Comparison of ENCODE assay signal across 18 mouse cellular contexts in the genomic region with DNA sequence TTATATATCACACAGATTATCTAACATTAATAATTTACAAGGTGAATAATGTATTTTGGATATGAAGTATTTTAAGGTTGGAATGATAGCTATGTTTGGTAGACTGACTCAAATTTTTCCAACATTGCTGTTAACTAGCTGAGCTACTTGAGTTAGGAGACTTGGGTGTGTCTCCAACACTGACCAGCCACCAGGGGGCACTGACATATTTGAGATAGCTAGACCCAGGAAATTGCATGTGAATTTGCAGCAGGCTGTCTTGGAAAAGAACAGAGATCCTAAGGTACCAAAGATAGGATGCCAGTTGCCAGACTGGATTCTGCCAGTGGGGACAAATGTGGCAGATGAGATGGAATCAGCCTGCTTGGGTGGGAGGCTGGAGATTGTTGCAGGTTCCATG. TPM values are rescaled to one million over a fixed set of nuclear protein-coding genes. Genes with fewer than 3 reads are reported as not detected.
DNase-seq lines count a peak whose midpoint lies in the region; ATAC-seq and TF ChIP-seq lines count a peak whose summit lies in the region.
"Not testable (repeated sequence)": the region's sequence is repeated elsewhere in the genome, so short reads cannot be mapped to it uniquely, and the experiment has no call there.
"Had no signal": no experiment of that assay in that cellular context is flagged by ENCODE, and none has a peak within 500 bp of the region (broad histone marks: within the 10 kb centered on the region; RNA-seq: fewer than 3 reads in every experiment).

No protein-coding gene starts in this region.

- H3K4me3 ChIP-seq in layer of hippocampus, adult 2 months; midbrain, embryonic 11.5 days (ENCODE audit: low read depth, low read length): not testable (repeated sequence)

- not testable (repeated sequence) for H3K9me3 ChIP-seq in midbrain, embryonic 11.5 days (ENCODE audit: control insufficient read depth, low read length)

- TF ChIP-seq CTCF in layer of hippocampus, adult 2 months (conservative IDR thresholded peaks at IDR 0.05) = peak; percentile 38

- H3K27me3 ChIP-seq in midbrain, embryonic 11.5 days (ENCODE audit: control insufficient read depth, insufficient read depth, low read length) = not testable (repeated sequence)

- H3K4me1 ChIP-seq in midbrain, embryonic 11.5 days (ENCODE audit: control insufficient read depth, insufficient read depth, low read length) = not testable (repeated sequence)

- DNase-seq in cerebellum, postnatal 10 days = peak; percentile 7 to 11
- peak; percentile 16 for DNase-seq in heart, postnatal 4 days
- peak; percentile 8 to 28 for DNase-seq in kidney, adult 8-10 months
- not testable (repeated sequence) for DNase-seq in layer of hippocampus, adult 2 months (ENCODE audit: low spot score in 2 of 2); midbrain, embryonic 11.5 days (ENCODE audit: low spot score, missing footprints)
- DNase-seq in lung, postnatal 10 days = peak; percentile 14

- not testable (repeated sequence) for H3K27ac ChIP-seq in layer of hippocampus, adult 2 months; midbrain, embryonic 11.5 days (ENCODE audit: low read depth, low read length)

- H3K4me2 ChIP-seq in midbrain, embryonic 11.5 days = not testable (repeated sequence)

- peak; percentile 84 for ATAC-seq in granulocyte monocyte progenitor cell, adult 5-6 weeks (replicated peaks; ENCODE audit: poor library complexity, severe bottlenecking)
- ATAC-seq in midbrain, embryonic 11.5 days (ENCODE audit: low FRiP score) = 0 out of 2 replicates have a peak, but pooled peaks have one; percentile 55

- not testable (repeated sequence) for H3K36me3 ChIP-seq in midbrain, embryonic 11.5 days (ENCODE audit: control insufficient read depth, insufficient read depth, low read length)

- H3K9ac ChIP-seq in midbrain, embryonic 11.5 days (ENCODE audit: low read length) = not testable (repeated sequence)

RNA-seq across cellular contexts. Expression of a gene that starts 43.4 kb away (rescaled TPM):
- not detected in 2 replicates for total RNA-seq in granulocyte monocyte progenitor cell, adult 5-6 weeks (2014; fragmentation: Nextera tagmentation)
- not detected in 2 replicates for total RNA-seq in granulocyte monocyte progenitor cell, adult 5-6 weeks (2017)
- not detected for total RNA-seq in heart, postnatal 4 days (2021)
- total RNA-seq in layer of hippocampus, adult 2 months (2021) = not detected
- polyA plus RNA-seq in midbrain, embryonic 11.5 days (2014; fragmentation: Nextera tagmentation; extraction: Ambion mirVana) = not detected in 2 replicates
- total RNA-seq: adrenal gland, adult 18-20 months; gastrocnemius, postnatal 36 days; midbrain, postnatal 0 days had no signal
- polyA plus RNA-seq: forebrain, embryonic 15.5 days; heart, embryonic 12.5 days; hindbrain, embryonic 10.5 days; limb, embryonic 10.5 days; liver, embryonic 11.5 days; lung, embryonic 15.5 days; midbrain, postnatal 0 days; small intestine, adult 2 months; testis, adult 2 months had no signal
